Mouse (Mus musculus): Measurements from ENCODE around the gene Sertad3. TPM values are rescaled to one million over a fixed set of nuclear protein-coding genes. Genes with fewer than 3 reads are reported as not detected.
"Not testable (repeated sequence)": the region's sequence is repeated elsewhere in the genome, so short reads cannot be mapped to it uniquely, and the experiment has no call there.

Gene Sertad3
- total RNA-seq, 2 experiments from 2014 or later: 6.4 to 8.0 TPM

DNA sequence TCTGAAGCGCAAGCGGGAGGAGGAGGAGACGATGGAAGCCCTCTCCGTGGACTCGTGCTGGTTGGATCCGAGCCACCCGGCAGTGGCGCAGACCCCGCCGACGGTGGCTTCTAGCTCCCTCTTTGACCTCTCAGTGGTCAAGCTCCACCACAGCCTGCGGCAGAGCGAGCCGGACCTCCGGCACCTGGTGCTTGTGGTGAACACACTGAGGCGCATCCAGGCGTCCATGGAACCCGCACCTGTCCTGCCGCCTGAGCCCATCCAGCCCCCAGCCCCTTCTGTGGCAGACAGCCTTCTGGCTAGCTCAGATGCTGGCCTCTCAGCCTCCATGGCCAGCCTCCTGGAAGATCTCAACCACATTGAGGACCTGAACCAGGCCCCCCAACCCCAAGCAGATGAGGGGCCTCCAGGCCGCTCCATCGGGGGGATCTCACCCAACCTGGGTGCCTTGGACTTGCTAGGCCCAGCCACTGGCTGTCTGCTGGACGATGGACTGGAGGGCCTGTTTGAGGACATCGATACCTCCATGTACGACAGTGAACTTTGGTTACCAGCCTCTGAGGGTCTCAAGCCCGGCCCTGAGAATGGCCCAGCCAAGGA is 15.8 kb downstream of the Sertad3 start:
- intact Hi-C loops (cut with DNase I): no loop called here
- DNase-seq (ENCODE audit: low spot score): no peak

DNA sequence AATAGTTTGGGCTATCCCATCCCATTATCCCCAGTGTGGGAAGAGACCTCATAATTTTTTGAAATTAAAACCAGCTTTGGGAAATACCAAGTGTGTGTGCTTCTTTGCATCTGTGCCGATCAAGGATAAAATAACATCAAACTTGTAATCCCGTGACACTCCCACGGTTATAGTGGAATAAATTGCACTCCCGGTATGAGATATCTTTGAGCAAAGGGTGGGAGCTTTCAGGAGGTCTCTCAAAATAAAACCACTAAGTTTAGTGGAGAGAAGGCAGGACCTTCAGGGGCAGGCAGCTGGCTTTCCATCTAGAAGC is 16.6 kb downstream of the Sertad3 start:
- intact Hi-C loops (cut with DNase I): loop anchor here (2.0 kb wide), 1 partner anchor 17 kb away; no protein-coding TSS in a partner anchor
- no peak for DNase-seq (ENCODE audit: low spot score)

DNA sequence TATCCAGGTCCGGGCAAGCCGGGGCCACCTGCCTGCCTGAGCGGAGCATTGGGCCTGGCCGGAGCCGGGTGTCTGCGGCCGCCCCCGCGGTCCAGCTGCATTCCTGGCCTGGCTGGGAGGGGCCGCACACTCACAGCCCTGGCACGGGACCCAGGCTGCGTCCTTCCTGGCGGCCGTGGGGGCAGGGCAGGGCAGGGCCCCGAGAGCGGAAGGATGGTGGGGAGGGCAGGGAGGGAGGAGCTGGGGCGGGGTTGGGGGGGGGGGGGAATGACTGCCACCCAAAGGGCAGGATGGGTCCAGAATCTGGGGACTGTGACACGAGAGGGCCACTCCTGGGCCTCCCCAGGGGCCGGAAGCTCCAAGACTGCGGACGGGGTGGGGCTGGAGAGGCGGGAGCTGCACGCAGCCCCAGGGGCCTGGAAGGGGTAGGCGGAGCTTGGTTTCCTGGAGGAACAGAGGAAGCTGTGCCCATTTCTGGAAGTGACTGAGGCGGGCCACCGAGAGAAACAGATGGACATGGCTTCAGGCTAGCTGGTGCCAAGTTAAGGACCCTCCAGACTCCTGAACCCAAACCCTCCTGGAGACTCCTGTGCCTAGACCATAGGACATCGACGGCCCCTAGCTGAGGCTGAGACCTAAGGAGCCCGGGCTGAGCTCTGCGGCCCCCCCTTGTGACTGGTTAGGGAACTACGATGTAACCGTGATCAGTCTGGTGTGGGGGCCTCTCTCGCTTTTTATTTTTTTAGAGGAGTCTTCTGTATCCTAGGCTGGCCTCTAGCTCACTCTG is 17.2 kb downstream of the Sertad3 start:
- intact Hi-C loops (cut with DNase I): loop anchor here (2.0 kb wide), 1 partner anchor 16 kb away; no protein-coding TSS in a partner anchor
- DNase-seq (ENCODE audit: low spot score): peak; percentile 92

DNA sequence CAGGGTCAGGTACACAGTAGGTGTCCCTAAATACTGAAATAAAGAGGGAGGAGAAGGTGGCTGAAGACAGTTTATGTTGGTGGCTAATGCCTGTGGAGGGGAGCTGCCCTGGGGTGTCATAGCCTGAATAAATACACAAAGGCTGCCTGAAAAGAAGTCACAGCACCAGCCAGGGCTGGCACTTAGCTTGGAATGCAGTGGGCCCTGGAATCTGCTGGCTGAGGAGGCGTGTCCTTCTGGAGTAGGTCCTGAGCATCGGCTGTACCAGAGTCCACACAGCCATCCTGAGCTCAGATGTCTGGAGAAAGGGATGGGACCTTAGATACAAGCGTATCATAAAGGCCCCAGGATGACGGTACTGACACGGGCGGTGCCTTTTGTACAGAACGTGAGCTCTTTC is 18.3 kb downstream of the Sertad3 start:
- intact Hi-C loops (cut with DNase I): loop anchor here (2.0 kb wide), 1 partner anchor 15 kb away; no protein-coding TSS in a partner anchor

DNA sequence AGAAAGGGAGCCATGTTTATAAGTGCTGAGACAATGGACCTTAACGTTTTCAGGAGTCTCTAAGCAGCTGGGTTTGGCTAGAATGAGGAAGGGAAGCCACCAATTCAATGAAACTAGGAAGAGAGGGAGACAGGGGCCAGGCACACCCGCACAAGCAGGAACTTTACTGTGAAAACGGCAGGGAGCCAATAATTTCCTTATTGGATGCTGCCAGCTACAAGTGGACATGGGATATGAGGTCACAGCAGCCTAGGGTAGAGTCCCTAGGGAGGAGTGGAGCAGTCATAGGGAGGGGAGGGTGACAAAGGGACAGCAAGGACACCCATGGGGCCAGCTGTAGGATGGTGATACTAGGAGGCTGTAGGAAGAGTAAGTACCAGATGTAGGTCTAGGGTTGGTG is 19.5 kb downstream of the Sertad3 start:
- intact Hi-C loops (cut with DNase I): no loop called here

More for the DNA sequence above, 18.3 kb downstream of the Sertad3 start:
- no peak for DNase-seq (ENCODE audit: low spot score)

DNA sequence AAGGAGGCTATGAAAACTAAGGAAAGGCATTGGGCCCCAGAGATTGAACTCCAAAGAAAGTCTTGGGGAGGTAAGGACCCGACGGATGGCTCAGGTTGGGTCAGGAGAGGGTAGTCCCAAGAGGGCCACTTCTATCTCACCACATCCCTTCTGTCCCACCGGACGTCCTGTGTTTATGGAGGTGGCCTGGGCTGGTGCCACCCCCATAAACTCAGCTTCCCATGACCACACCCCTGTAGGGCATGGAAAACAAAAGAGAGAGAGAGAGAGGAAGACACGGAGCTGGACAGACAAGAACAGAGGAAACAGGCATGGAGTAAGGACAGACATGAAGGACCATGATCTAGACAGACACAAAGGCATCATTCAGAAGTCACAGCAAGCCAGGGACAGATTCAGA is 19.9 kb downstream of the Sertad3 start:
- DNase-seq (ENCODE audit: low spot score): no peak
- intact Hi-C loops (cut with DNase I): no loop called here

More for the DNA sequence above, 19.5 kb downstream of the Sertad3 start:
- no peak for DNase-seq (ENCODE audit: low spot score)

DNA sequence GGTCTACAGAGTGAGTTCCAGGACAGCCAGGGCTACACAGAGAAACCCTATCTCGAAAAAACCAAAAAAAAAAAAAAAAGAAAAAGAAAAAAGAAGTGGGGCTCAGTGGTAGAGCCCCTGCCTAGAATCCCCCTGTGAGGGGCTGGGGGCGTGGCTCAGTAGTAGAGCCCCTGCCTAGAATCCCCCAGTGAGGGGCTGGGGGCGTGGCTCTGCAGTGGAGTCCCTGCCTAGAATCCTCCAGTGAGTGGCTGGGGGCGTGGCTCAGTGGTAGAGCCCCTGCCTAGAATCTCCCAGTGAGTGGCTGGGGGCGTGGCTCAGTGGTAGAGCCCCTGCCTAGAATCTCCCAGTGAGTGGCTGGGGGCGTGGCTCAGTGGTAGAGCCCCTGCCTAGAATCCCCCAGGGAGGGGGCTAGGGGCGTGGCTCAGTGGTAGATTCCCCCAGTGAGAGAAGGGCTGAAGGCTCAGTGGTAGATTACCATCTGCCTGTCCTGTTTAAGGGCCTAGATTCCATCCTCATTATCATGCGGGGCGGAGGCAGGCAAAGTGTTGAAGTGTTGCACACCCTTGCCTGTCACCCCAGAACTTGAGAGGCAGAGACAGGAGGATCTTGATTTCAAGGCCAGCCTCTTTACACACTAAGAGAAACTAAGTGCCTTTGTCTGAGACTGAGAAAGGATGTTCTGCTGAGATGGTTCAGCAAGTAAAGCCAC is 21.2 kb downstream of the Sertad3 start:
- DNase-seq (ENCODE audit: low spot score); intact Hi-C loops (cut with DNase I): not testable (repeated sequence)

DNA sequence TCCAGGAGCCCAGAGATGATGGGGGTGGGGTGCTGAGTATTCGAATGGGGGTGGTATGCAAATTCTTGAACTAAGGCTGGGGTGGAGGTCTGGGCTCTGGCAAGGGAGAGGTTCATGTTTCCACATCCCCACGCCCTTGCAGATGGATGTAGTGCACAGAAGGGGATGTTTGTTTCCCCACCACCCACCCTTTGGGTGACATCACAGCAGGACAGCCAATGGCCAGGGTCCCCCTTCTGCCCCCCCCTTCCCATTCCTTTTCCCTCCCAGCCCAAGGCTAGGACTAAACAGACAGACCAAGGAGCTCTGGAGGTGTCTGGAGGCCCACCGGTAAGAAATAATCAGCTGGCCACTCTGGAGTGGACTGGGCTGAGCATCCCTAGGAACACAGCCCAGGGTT is 25.5 kb downstream of the Sertad3 start, which contains the start of gene Prx:
Prx (plus strand) TSS at position 289 of the 400 bp plus-strand sequence.
- DNase-seq (ENCODE audit: low spot score): no peak
- intact Hi-C loops (cut with DNase I): no loop called here

DNA sequence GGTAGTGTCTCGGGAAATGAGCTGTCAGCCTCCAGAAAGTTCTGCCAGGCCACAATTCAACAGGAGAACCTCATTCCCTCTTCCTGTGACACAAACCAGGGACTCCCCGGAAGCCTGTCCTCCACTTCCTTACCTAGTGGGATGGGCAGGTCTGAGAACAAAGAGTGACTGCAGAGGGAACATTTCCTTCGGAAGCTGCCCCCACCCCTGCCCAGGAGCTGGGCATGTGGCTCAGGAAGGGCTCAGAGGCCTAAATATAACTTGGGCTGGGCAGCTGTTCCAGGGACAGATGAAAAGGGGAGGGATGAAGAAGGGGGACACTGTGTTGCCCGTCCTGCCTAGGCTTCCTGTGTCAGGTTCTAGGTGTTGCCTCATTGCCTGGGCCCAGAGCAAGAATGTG is 28.1 kb downstream of the Sertad3 start:
- no peak for DNase-seq (ENCODE audit: low spot score)
- intact Hi-C loops (cut with DNase I): no loop called here

DNA sequence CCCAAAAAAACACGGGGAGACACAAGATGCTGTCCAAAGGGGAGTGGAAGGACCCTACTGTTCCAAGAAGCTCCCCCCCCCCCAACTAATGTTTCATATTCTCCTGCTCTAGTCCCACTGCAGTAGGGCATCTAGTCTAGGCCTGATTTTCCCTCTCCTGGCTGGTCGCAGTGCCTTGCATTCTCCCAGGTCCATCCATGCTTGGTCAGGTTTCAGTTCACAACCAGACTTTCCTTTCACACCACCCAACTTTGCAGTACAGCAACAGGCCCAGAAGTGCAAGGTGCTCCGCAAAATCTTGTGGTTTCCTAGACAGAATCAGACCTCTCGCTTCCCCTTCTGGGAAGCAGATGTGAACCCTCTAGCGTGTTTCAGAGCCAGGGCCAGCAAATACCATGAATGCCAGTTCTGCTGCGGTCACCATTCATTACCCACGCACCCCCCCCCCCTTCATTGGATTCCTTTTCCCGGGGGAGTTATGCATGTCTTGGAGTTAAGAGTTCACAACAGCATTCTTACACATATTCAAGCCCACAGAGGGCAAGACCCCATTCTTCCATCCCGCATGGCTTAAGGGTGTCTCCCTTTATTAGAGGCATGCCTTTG is 33.3 kb downstream of the Sertad3 start:
- intact Hi-C loops (cut with DNase I): loop anchor here (2.0 to 5.0 kb wide), 2 partner anchors 16 to 60 kb away; partner anchors contain the start of genes Blvrb and Sptbn4
- DNase-seq (ENCODE audit: low spot score): no peak

DNA sequence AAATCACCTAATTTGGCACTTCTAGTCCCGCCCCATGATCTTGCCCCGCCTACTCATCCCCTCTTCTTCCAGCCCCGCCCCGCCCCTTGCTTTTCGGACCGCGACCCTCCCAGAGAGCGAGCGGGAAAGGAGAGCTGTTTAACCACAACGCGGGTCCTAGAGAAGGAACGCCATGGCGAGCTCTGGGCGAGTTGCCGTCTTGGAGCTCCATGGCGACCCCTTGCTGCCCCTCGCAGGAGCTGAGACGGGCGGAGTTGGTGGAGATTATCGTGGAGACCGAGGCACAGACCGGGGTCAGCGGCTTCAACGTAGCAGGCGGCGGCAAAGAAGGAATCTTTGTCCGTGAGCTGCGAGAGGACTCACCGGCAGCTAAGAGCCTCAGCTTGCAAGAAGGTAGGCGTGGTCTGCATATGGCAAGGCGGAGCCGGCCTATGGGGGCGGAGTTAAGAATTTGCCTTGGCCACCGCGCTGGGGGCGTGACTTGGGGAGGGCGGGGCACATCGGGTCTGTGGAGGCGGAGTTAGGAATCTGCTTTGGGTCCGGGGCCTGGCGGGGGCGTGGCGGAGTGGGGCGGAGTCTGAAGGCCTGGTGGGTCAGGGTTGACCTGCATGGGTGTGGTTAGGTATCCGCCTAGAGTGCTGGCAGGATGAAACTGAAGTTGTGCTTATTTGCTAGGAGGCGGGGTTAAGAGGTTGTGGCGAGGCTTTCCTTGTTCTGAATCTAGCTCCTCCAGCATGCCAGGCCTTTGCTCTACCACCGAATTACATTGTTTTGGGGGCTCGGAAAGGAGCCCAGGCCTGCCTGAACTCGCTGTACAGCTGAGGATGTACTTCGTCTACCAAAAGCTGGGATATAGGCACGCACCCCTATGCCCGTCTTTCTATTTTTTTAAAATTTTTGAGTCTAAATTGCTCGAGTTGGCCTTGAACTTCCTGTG is 34.4 kb downstream of the Sertad3 start:
- peak; percentile 94 for DNase-seq (ENCODE audit: low spot score)
- intact Hi-C loops (cut with DNase I): loop anchor here (2.0 to 5.0 kb wide), 2 partner anchors 17 to 61 kb away; partner anchors contain the start of genes Blvrb and Sptbn4

DNA sequence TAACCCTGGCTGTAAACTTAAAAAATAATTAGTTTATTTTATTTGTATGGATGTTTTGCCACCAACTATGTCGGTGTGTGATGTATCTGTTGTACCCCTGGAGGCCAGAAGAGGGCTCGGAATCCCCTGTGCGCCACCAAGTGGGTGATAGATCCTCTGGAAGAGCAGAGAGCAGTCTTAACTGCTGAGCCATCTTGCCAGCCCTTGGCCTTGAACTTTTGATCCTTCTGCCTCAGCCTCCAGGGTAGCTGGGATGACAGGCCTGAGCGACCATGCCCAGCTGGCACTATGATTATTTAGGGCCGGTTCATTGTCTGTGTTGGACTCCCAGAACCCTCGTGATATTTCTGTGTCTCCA is 35.1 kb downstream of the Sertad3 start:
- intact Hi-C loops (cut with DNase I): loop anchor here (5.0 kb wide), 1 partner anchor 61 kb away; the partner anchor contains the start of genes Blvrb and Sptbn4
- DNase-seq (ENCODE audit: low spot score): no peak

DNA sequence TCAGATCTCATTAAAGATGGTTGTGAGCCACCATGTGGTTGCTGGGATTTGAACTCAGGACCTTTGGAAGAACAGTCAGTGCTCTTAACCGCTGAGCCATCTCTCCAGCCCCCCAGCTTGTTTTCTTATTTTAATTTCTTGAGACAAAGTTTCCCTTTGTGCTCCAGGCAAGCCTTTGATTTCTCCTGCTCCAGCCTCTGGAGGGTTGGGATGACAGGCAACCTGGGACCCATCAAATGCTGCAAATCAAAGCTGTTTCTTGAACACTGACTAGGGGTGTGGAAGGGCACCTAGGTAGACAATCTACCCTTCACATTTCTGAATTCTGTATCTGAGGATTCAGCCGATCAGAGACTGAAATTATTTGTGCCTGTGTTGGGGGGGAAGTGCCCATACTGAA is 37.2 kb downstream of the Sertad3 start:
- DNase-seq (ENCODE audit: low spot score): no peak
- intact Hi-C loops (cut with DNase I): no loop called here

DNA sequence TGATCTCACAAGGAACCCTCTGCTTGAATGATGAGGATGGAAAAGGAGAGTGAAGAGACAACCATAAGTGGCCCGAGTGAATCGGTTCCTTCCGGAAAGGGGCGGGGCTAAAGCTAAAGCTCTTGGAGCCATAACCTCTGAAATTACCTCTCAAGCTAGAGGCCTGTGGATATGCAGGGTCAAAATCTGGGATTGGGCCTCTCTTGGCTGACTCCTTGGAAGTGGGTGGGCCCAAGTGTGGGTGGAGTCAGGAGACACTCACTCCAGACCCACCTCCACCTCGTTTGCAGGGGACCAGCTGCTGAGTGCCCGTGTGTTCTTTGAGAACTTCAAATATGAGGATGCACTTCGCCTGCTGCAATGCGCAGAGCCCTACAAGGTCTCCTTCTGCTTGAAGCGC is 41.4 kb downstream of the Sertad3 start:
- DNase-seq (ENCODE audit: low spot score): no peak

DNA sequence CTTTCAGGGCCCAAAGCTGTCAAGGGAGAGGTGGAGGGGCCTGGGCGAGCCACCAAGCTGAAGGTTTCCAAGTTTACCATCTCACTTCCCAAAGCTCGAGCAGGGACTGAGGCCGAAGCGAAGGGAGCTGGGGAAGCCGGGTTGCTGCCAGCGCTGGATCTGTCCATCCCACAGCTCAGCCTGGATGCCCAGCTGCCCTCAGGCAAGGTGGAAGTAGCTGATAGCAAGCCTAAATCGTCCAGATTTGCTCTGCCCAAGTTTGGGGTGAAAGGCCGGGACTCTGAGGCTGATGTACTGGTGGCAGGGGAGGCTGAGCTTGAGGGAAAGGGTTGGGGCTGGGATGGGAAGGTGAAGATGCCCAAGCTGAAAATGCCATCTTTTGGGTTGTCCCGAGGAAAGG is 44.7 kb downstream of the Sertad3 start:
- intact Hi-C loops (cut with DNase I): loop anchor here (5.0 kb wide), 1 partner anchor 111 kb away; no protein-coding TSS in a partner anchor

More for the DNA sequence above, 41.4 kb downstream of the Sertad3 start:
- intact Hi-C loops (cut with DNase I): loop anchor here (5.0 kb wide), 1 partner anchor 108 kb away; no protein-coding TSS in a partner anchor

DNA sequence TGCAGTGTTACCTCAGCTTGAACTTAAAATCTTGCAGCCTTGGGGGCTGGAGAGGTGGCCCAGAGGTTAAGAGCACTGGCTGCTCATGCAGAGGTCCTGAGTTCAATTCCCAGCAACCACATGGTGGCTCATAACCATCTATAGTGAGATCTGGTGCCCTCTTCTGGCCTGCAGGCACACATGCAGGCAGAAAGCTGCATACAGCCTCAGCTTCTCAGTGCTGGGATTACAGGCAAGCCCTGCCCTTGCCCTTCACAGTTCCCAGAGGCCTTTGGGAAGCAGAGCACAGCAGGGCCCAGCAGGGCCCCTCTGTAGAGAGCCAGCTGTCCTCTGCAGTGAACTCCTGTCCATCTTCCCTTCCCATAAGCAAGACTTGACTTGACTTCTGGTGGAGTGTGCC is 46.5 kb downstream of the Sertad3 start:
- intact Hi-C loops (cut with DNase I): no loop called here
- no peak for DNase-seq (ENCODE audit: low spot score)

More for the DNA sequence above, 44.7 kb downstream of the Sertad3 start:
- no peak for DNase-seq (ENCODE audit: low spot score)

DNA sequence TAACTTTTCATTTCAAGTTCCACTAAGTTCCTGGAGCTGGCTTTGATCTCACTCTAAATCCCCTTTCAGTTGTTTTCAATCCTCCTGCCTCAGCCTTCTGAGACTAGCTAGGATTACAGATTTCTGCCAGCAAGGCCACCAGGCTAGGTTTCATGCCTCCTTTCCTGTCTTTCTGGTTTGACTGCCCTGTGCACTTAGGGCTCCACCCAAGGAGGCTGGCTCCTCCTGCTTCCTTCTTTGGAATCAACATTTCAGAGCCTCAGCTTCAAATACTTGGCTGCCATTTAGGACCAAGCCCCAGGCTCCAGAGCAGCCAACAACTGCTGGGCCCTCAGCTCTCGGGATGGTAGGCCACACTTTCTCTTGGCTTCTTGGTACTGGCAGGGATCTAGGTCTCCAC is 47.0 kb downstream of the Sertad3 start:
- DNase-seq (ENCODE audit: low spot score): no peak
- intact Hi-C loops (cut with DNase I): no loop called here

DNA sequence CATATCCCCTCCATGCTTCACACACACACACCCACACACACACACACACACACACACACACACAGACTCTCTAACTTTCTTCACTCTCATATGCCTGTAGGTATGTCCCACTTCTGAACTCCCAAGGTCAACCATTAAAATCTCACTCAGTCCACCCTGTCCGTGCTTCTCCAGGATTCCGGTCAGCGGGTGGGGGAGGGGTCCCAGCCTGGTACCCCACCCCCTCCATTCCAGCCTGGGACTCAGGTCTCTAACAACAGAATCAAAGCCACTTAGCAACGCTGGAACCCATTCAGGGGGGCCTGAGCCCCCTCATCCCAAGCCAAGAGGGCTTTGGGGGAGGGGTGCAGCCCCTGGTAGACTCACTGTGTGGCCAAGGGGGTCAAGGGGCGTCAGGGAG is 49.4 kb downstream of the Sertad3 start, which contains the start of gene Hipk4:
Hipk4 (plus strand) TSS at position 301 of the 400 bp plus-strand sequence.
- no peak for DNase-seq (ENCODE audit: low spot score)
- intact Hi-C loops (cut with DNase I): no loop called here

DNA sequence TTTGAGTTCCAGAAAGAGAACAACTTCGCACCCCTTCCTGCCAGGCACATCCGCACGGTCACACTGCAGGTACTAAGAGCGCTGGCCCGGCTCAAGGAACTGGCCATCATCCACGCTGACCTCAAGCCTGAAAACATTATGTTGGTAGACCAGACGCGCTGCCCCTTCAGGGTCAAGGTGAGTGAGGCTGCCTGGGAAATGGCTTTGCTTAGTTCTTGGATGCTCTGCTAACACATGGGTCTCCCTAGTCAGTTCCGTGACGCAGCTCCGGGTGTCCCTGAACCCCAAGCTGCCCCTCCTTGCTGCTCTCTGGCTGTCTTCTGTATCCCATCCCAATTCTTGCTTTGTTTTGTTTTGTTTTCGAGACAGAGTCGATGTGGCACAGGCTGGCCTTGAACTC is 50.2 kb downstream of the Sertad3 start:
- intact Hi-C loops (cut with DNase I): no loop called here
- DNase-seq (ENCODE audit: low spot score): no peak
